Mouse (Mus musculus) G1E (cell line): ENCODE data around the gene Gpr39. TPM values are rescaled to one million over a fixed set of nuclear protein-coding genes. Genes with fewer than 3 reads are reported as not detected.

ENCODE experiments used
- ATAC-seq: 2 replicates; pipeline ENCODE4 v1.8.0; 2016; ENCODE audit warnings: mild to moderate bottlenecking; ENCODE audit not compliant: insufficient number of reproducible peaks, poor library complexity, low FRiP score, severe bottlenecking; ENCODE audit errors: extremely low read depth
- DNase-seq: peaks from one replicate; pipeline ENCODE4 v3.0.0; 2012; ENCODE audit warnings: low spot score
- H3K27me3 ChIP-seq: 2 replicates; pipeline ENCODE4 v1.6.1; 2012; ENCODE audit warnings: mild to moderate bottlenecking, low read length, inconsistent platforms; ENCODE audit not compliant: insufficient read depth
- H3K36me3 ChIP-seq: replicated peaks from 2 replicates; pipeline ENCODE3; 2012; ENCODE audit warnings: mild to moderate bottlenecking, inconsistent platforms
- H3K4me1 ChIP-seq: 2 replicates; pipeline ENCODE4 v1.6.1; 2012; ENCODE audit warnings: low read depth, low read length, inconsistent platforms, mixed read lengths; ENCODE audit not compliant: insufficient read depth
- H3K4me3 ChIP-seq: 2 replicates; pipeline ENCODE4 v1.5.1; 2012; ENCODE audit warnings: low read depth, mild to moderate bottlenecking, inconsistent platforms, low read length, moderate library complexity, mixed read lengths
- H3K9me3 ChIP-seq: replicated peaks from 2 replicates; pipeline ENCODE4 v1.6.1; 2012; ENCODE audit warnings: inconsistent platforms
- CTCF ChIP-seq: IDR thresholded peaks from 2 replicates; pipeline ENCODE4 v1.5.1; 2012; ENCODE audit warnings: low read depth, low read length, inconsistent platforms, mixed read lengths
- GATA1 ChIP-seq: IDR thresholded peaks from 2 replicates; pipeline ENCODE4 v1.6.1; 2012; ENCODE audit warnings: borderline replicate concordance, low read length, inconsistent platforms, mixed read lengths
- GATA2 ChIP-seq: IDR thresholded peaks from 2 replicates; pipeline ENCODE4 v1.6.1; 2012; ENCODE audit warnings: low read depth, low read length, inconsistent platforms, borderline replicate concordance
- POLR2AphosphoS5 ChIP-seq: IDR thresholded peaks from 2 replicates; pipeline ENCODE4 v1.6.1; 2012; ENCODE audit warnings: low read depth, low read length, inconsistent platforms; ENCODE audit not compliant: insufficient replicate concordance
- TAL1 ChIP-seq: conservative IDR thresholded peaks from 2 replicates; pipeline ENCODE4 v1.6.1; 2012; ENCODE audit warnings: low read depth, low read length, inconsistent platforms, mixed read lengths
- polyA plus RNA-seq: library from polyadenylated mRNA; stranded (reverse); fragments of >175 nt; gene quantifications from 2 replicates; pipeline ENCODE4 v1.2.3, GENCODE M21; 2012
- total RNA-seq, 2 experiments: library from RNA; stranded (forward) in 1 of 2; stranded (reverse) in 1 of 2; fragments of 200-1000 nt in 1 of 2; fragments of >200 nt in 1 of 2; fragmentation: Nextera tagmentation in 1 of 2; gene quantifications; 2 replicates each; pipeline ENCODE4 v1.2.3; 2014 to 2017

Gene Gpr39
- total and polyA plus RNA-seq, 3 experiments: 0.22 TPM; not detected in 2

- H3K4me1 ChIP-seq: no peaks in the 10 kb centered on the region
- DNase-seq (no peak), ATAC-seq (no peak)
- 0 out of 2 replicates have a peak, but pooled peaks cover 2% of the 10 kb centered on the region for H3K9me3 ChIP-seq
- no peaks in the 10 kb centered on the region for H3K27me3 ChIP-seq
- no peak for TF ChIP-seq GATA2
- no peak for TF ChIP-seq TAL1
- TF ChIP-seq CTCF: no peak
- no peak for TF ChIP-seq GATA1
- TF ChIP-seq POLR2AphosphoS5: no peak
- H3K36me3 ChIP-seq: no peaks in the 10 kb centered on the region
- H3K4me3 ChIP-seq: no peak overlapping the region
Measured at GRCm38 (mm10) chr1:125665127-125665637, 11.6 kb upstream of the Gpr39 start.

- Histone ChIP-seq H3K27me3 (no peaks in the 10 kb centered on the region), H3K36me3 (no peaks in the 10 kb centered on the region), H3K9me3 (no peaks in the 10 kb centered on the region), H3K4me3 (no peak overlapping the region), H3K4me1 (no peaks in the 10 kb centered on the region)
- DNase-seq (no peak), ATAC-seq (no peak)
- TF ChIP-seq POLR2AphosphoS5 (no peak), GATA1 (no peak), GATA2 (no peak), CTCF (no peak), TAL1 (no peak)
Measured at GRCm38 (mm10) chr1:125669035-125669434, 7.8 kb upstream of the Gpr39 start.

- H3K9me3 ChIP-seq: peaks cover 15% of the 10 kb centered on the region
- ATAC-seq: no peak
- H3K36me3 ChIP-seq: no peaks in the 10 kb centered on the region
- H3K4me1 ChIP-seq: no peaks in the 10 kb centered on the region
- no peak for TF ChIP-seq POLR2AphosphoS5
- TF ChIP-seq CTCF: no peak
- no peak for TF ChIP-seq GATA1
- no peak for TF ChIP-seq GATA2
- TF ChIP-seq TAL1: no peak
- no peak for DNase-seq
- no peak overlapping the region for H3K4me3 ChIP-seq
- H3K27me3 ChIP-seq: no peaks in the 10 kb centered on the region
Measured at GRCm38 (mm10) chr1:125675186-125675585, 1.6 kb upstream of the Gpr39 start.

- TF ChIP-seq GATA2 (no peak), GATA1 (no peak), TAL1 (no peak), CTCF (no peak; the same call in 1 of the 2 replicates), POLR2AphosphoS5 (no peak)
- no peak for DNase-seq
- Histone ChIP-seq H3K36me3 (no peaks in the 10 kb centered on the region), H3K4me1 (no peaks in the 10 kb centered on the region), H3K4me3 (no peak overlapping the region), H3K27me3 (no peaks in the 10 kb centered on the region), H3K9me3 (peaks cover 17% of the 10 kb centered on the region)
- no peak for ATAC-seq
Measured at GRCm38 (mm10) chr1:125677286-125677685, 491 bp downstream of the Gpr39 start.

GRCm38 (mm10) chr1:125679522-125680077 lies 2.8 kb downstream of the Gpr39 start:
- ATAC-seq (no peak), DNase-seq (no peak)
- no peaks in the 10 kb centered on the region for H3K27me3 ChIP-seq
- H3K36me3 ChIP-seq: no peaks in the 10 kb centered on the region
- H3K4me1 ChIP-seq: no peaks in the 10 kb centered on the region
- TF ChIP-seq GATA2: no peak
- TF ChIP-seq CTCF: no peak
- no peak for TF ChIP-seq TAL1
- no peak for TF ChIP-seq POLR2AphosphoS5
- TF ChIP-seq GATA1: no peak
- H3K9me3 ChIP-seq: peaks cover 17% of the 10 kb centered on the region
- no peak overlapping the region for H3K4me3 ChIP-seq

- H3K27me3 ChIP-seq: no peaks in the 10 kb centered on the region; the same call in 1 of the 2 replicates
- DNase-seq: no peak
- H3K36me3 ChIP-seq: no peaks in the 10 kb centered on the region
- TF ChIP-seq CTCF: no peak
- no peak for TF ChIP-seq TAL1
- TF ChIP-seq GATA1: no peak
- no peak for TF ChIP-seq POLR2AphosphoS5
- TF ChIP-seq GATA2: no peak
- peaks cover 6% of the 10 kb centered on the region; the same call in 1 of the 2 replicates for H3K9me3 ChIP-seq
- H3K4me1 ChIP-seq: no peaks in the 10 kb centered on the region
- no peak for ATAC-seq
- no peak overlapping the region for H3K4me3 ChIP-seq
Measured at GRCm38 (mm10) chr1:125684423-125684822, 7.6 kb downstream of the Gpr39 start.
